Mouse (Mus musculus) bone marrow, adult 2 months (tissue): ENCODE results near the gene Ccdc113.

Experiments
- CTCF ChIP-seq: fragments of 200-500 bp; IDR thresholded peaks from 2 replicates; pipeline ENCODE4 v1.5.1; 2011; ENCODE audit warnings: low read length, control low read depth; ENCODE audit not compliant: control insufficient read depth, insufficient read depth
- POLR2A ChIP-seq: fragments of 200-500 bp; IDR thresholded peaks from 2 replicates; pipeline ENCODE4 v1.6.1; 2011; ENCODE audit warnings: low read depth, mild to moderate bottlenecking, control low read depth, low read length, borderline replicate concordance; ENCODE audit not compliant: control insufficient read depth

GRCm38 (mm10) chr8:95488698-95489332, 45.1 kb upstream of the Ccdc113 start:
- TF ChIP-seq CTCF (peak; percentile 48; the same call in 1 of the 2 replicates), POLR2A (no peak; the same call in 1 of the 2 replicates)
